Mouse (Mus musculus) heart, embryonic 10.5 days (tissue): ENCODE results near the gene Sdsl. TPM values are rescaled to one million over a fixed set of nuclear protein-coding genes. Genes with fewer than 3 reads are reported as not detected.

Experiments
- polyA plus RNA-seq: library from polyadenylated mRNA; unstranded; fragments of >200 nt; fragmentation: Nextera tagmentation; extraction: Ambion mirVana; gene quantifications from 2 replicates; pipeline ENCODE4 v1.2.1, GENCODE M21; 2016

Sdsl gene
- polyA plus RNA-seq, 1 experiment from 2014 or later: 7.5 TPM

Other genes with a start within 250 kb of the Sdsl start
- gene Lhx5, start 41.1 kb downstream of the Sdsl start, polyA plus RNA-seq: 0.05 TPM in 1 of 2 replicates, not detected in the other
- 0.16 and 0.23 TPM in 2 replicates for gene Sds, start 3.7 kb upstream of the Sdsl start, polyA plus RNA-seq
- 43.9 and 46.6 TPM in 2 replicates for gene Plbd2, start 30.8 kb upstream of the Sdsl start, polyA plus RNA-seq
- 4.2 and 5.9 TPM in 2 replicates for gene Slc8b1, start 38.4 kb upstream of the Sdsl start, polyA plus RNA-seq
- 13.0 and 21.7 TPM in 2 replicates for gene Tpcn1, start 115.9 kb upstream of the Sdsl start, polyA plus RNA-seq
- gene Iqcd, start 116.2 kb upstream of the Sdsl start, polyA plus RNA-seq: 0.15 and 0.24 TPM in 2 replicates
- gene Rita1, start 139.8 kb upstream of the Sdsl start, polyA plus RNA-seq: 11.0 and 11.2 TPM in 2 replicates
- 47.1 and 49.4 TPM in 2 replicates for gene Ddx54, start 139.9 kb upstream of the Sdsl start, polyA plus RNA-seq
- 0.39 TPM in 1 of 2 replicates, not detected in the other for gene Cfap73, start 161.4 kb upstream of the Sdsl start, polyA plus RNA-seq
- 0.16 and 0.60 TPM in 2 replicates for gene Rasal1, start 176.0 kb upstream of the Sdsl start, polyA plus RNA-seq
- 0.28 and 0.41 TPM in 2 replicates for gene Dtx1, start 239.1 kb upstream of the Sdsl start, polyA plus RNA-seq